Comparison of ENCODE assay signal across 9 mouse cellular contexts in genomic region chr12:113276355-113276942, GRCm38 (mm10).
A peak's percentile ranks its signal among the peaks of the same experiment; 100 is the strongest.
DNase-seq lines count a peak whose midpoint lies in the region; ATAC-seq lines count a peak whose summit lies in the region.
"Had no signal": no experiment of that assay in that cellular context is flagged by ENCODE, and none has a peak within 500 bp of the region (broad histone marks: within the 10 kb centered on the region; RNA-seq: fewer than 3 reads in every experiment).

No protein-coding gene starts in this region.

- no peak overlapping the region for H3K4me3 ChIP-seq in forebrain, embryonic 13.5 days
- no peak overlapping the region for H3K4me3 ChIP-seq in forebrain, embryonic 14.5 days (ENCODE audit: low read depth, low read length)
- no peak overlapping the region for H3K4me3 ChIP-seq in midbrain, embryonic 12.5 days
- no peak overlapping the region for H3K4me3 ChIP-seq in midbrain, embryonic 15.5 days
- no peak overlapping the region for H3K4me3 ChIP-seq in liver, embryonic 13.5 days (replicated peaks)

- H3K27me3 ChIP-seq in forebrain, embryonic 13.5 days: no peaks in the 10 kb centered on the region
- no peaks in the 10 kb centered on the region for H3K27me3 ChIP-seq in forebrain, embryonic 14.5 days (replicated peaks; ENCODE audit: control insufficient read depth, insufficient read depth, low read length)
- no peaks in the 10 kb centered on the region for H3K27me3 ChIP-seq in midbrain, embryonic 12.5 days
- no peaks in the 10 kb centered on the region for H3K27me3 ChIP-seq in midbrain, embryonic 15.5 days (replicated peaks)
- H3K27me3 ChIP-seq in liver, embryonic 13.5 days: no peaks in the 10 kb centered on the region

- intact Hi-C loops in gastrocnemius, postnatal 14 days (cut with DNase I; ENCODE audit: low total_unique reads): no loop called here

- no peak for DNase-seq in forebrain, embryonic 14.5 days (ENCODE audit: low spot score)
- no peak for DNase-seq in liver, embryonic 13.5 days
- no peak for DNase-seq in right cerebral cortex, postnatal 10 days (ENCODE audit: low spot score in 2 of 2)
- no peak for DNase-seq in gastrocnemius, postnatal 14 days
- DNase-seq in spleen, postnatal 36 days (ENCODE audit: low spot score in 2 of 2): no peak
- DNase-seq: lung, postnatal 36 days had no signal

- H3K36me3 ChIP-seq in forebrain, embryonic 13.5 days (ENCODE audit: poor library complexity, severe bottlenecking): no peaks in the 10 kb centered on the region
- no peaks in the 10 kb centered on the region for H3K36me3 ChIP-seq in forebrain, embryonic 14.5 days (ENCODE audit: control insufficient read depth, insufficient read depth, low read length)
- H3K36me3 ChIP-seq in midbrain, embryonic 12.5 days: no peaks in the 10 kb centered on the region
- H3K36me3 ChIP-seq in midbrain, embryonic 15.5 days (replicated peaks): no peaks in the 10 kb centered on the region
- H3K36me3 ChIP-seq in liver, embryonic 13.5 days: no peaks in the 10 kb centered on the region

- no peaks in the 10 kb centered on the region for H3K4me1 ChIP-seq in forebrain, embryonic 13.5 days
- H3K4me1 ChIP-seq in forebrain, embryonic 14.5 days (ENCODE audit: control insufficient read depth, insufficient read depth, low read length): no peaks in the 10 kb centered on the region
- H3K4me1 ChIP-seq in midbrain, embryonic 12.5 days: no peaks in the 10 kb centered on the region
- H3K4me1 ChIP-seq in midbrain, embryonic 15.5 days: no peaks in the 10 kb centered on the region
- no peaks in the 10 kb centered on the region for H3K4me1 ChIP-seq in liver, embryonic 13.5 days (replicated peaks)

- 100% methylated on average over 1 of the region's 1 CpGs for WGBS in forebrain, embryonic 13.5 days
- 68% methylated on average over 1 of the region's 1 CpGs for WGBS in forebrain, embryonic 14.5 days
- WGBS in midbrain, embryonic 12.5 days: 89% methylated on average over 1 of the region's 1 CpGs
- 72% methylated on average over 1 of the region's 1 CpGs for WGBS in midbrain, embryonic 15.5 days
- 44% methylated on average over 1 of the region's 1 CpGs for WGBS in liver, embryonic 13.5 days (ENCODE audit: insufficient replicate concordance)

- no peak overlapping the region for H3K4me2 ChIP-seq in forebrain, embryonic 13.5 days
- no peak overlapping the region for H3K4me2 ChIP-seq in forebrain, embryonic 14.5 days (ENCODE audit: low read length)
- no peak overlapping the region for H3K4me2 ChIP-seq in midbrain, embryonic 12.5 days (replicated peaks)
- H3K4me2 ChIP-seq in midbrain, embryonic 15.5 days: no peak overlapping the region
- H3K4me2 ChIP-seq in liver, embryonic 13.5 days: no peak overlapping the region

- ATAC-seq in forebrain, embryonic 13.5 days: peak; percentile 21; the same call in 1 of the 2 replicates
- no peak for ATAC-seq in forebrain, embryonic 14.5 days
- ATAC-seq in midbrain, embryonic 12.5 days (ENCODE audit: low FRiP score, low read depth): peak; percentile 58
- no peak for ATAC-seq in midbrain, embryonic 15.5 days (replicated peaks)
- peak; percentile 32 for ATAC-seq in liver, embryonic 13.5 days (ENCODE audit: low read depth)

- H3K27ac ChIP-seq in forebrain, embryonic 13.5 days: no peak overlapping the region
- no peak overlapping the region for H3K27ac ChIP-seq in forebrain, embryonic 14.5 days (ENCODE audit: low read depth, low read length)
- no peak overlapping the region for H3K27ac ChIP-seq in midbrain, embryonic 12.5 days (replicated peaks)
- no peak overlapping the region for H3K27ac ChIP-seq in midbrain, embryonic 15.5 days
- no peak overlapping the region for H3K27ac ChIP-seq in liver, embryonic 13.5 days

- H3K9ac ChIP-seq in forebrain, embryonic 13.5 days: no peak overlapping the region
- H3K9ac ChIP-seq in forebrain, embryonic 14.5 days (ENCODE audit: low read length): no peak overlapping the region
- H3K9ac ChIP-seq in midbrain, embryonic 12.5 days (replicated peaks): no peak overlapping the region
- H3K9ac ChIP-seq in midbrain, embryonic 15.5 days: no peak overlapping the region
- H3K9ac ChIP-seq in liver, embryonic 13.5 days: no peak overlapping the region

- no peaks in the 10 kb centered on the region for H3K9me3 ChIP-seq in forebrain, embryonic 13.5 days (replicated peaks)
- H3K9me3 ChIP-seq in forebrain, embryonic 14.5 days (replicated peaks; ENCODE audit: control insufficient read depth, low read length): no peaks in the 10 kb centered on the region
- H3K9me3 ChIP-seq in midbrain, embryonic 12.5 days: no peaks in the 10 kb centered on the region
- no peaks in the 10 kb centered on the region for H3K9me3 ChIP-seq in midbrain, embryonic 15.5 days
- H3K9me3 ChIP-seq in liver, embryonic 13.5 days (replicated peaks): no peaks in the 10 kb centered on the region

Comparison
In these comparisons a context has a peak if more than half of its experiments do, and no peak if none do; other contexts are left out.
1. ATAC-seq: peak in forebrain, embryonic 13.5 days (single experiment), midbrain, embryonic 12.5 days (single experiment) and liver, embryonic 13.5 days (single experiment); none in forebrain, embryonic 14.5 days (single experiment) and midbrain, embryonic 15.5 days (single experiment).